Mouse (Mus musculus) spleen, adult 2 months (tissue): ENCODE data around the gene Mafb. TPM values are rescaled to one million over a fixed set of nuclear protein-coding genes. Genes with fewer than 3 reads are reported as not detected.

Source experiments
- DNase-seq, 2 experiments: peaks; one replicate each; pipeline versions ENCODE4 v3.0.0 to v3.0.0-alpha.2; 2012 to 2021; ENCODE audit warnings: low spot score in 2 of 2, low read depth in 1 of 2
- H3K27ac ChIP-seq: fragments of 200-500 bp; 2 replicates; pipeline ENCODE4 v1.5.1; 2012; ENCODE audit warnings: low read length, inconsistent platforms; ENCODE audit not compliant: insufficient read depth
- H3K27me3 ChIP-seq: fragments of 200-500 bp; 2 replicates; pipeline ENCODE4 v1.6.1; 2012; ENCODE audit warnings: mild to moderate bottlenecking, moderate library complexity, low read length, inconsistent platforms; ENCODE audit not compliant: control insufficient read depth, insufficient read depth
- H3K36me3 ChIP-seq: fragments of 200-500 bp; 2 replicates; pipeline ENCODE4 v1.6.1; 2012; ENCODE audit warnings: mild to moderate bottlenecking, low read length, inconsistent platforms; ENCODE audit not compliant: control insufficient read depth, insufficient read depth
- H3K4me1 ChIP-seq: fragments of 200-500 bp; 2 replicates; pipeline ENCODE4 v1.6.1; 2011; ENCODE audit warnings: inconsistent platforms; ENCODE audit not compliant: control insufficient read depth, insufficient read depth, insufficient read length
- H3K4me3 ChIP-seq: fragments of 200-500 bp; 2 replicates; pipeline ENCODE4 v1.5.1; 2011; ENCODE audit warnings: mild to moderate bottlenecking, inconsistent platforms; ENCODE audit not compliant: insufficient read depth, insufficient read length; ENCODE audit errors: extremely low read depth
- CTCF ChIP-seq: fragments of 200-500 bp; IDR thresholded peaks from 2 replicates; pipeline ENCODE4 v1.5.1; 2011; ENCODE audit warnings: mild to moderate bottlenecking, inconsistent platforms; ENCODE audit not compliant: insufficient read depth, insufficient read length, insufficient replicate concordance; ENCODE audit errors: extremely low read depth
- POLR2A ChIP-seq: fragments of 200-500 bp; IDR thresholded peaks from 2 replicates; pipeline ENCODE4 v1.6.1; 2011; ENCODE audit warnings: low read depth, low read length, inconsistent platforms
- WGBS: fragments of 180-500 bp; shearing (Covaris S2); methylation state at CpG from one replicate; pipeline ENCODE4 v1.1.7; 2018; 5-methylcytosine and 5-hydroxymethylcytosine counted together
- polyA plus RNA-seq: library from polyadenylated mRNA; depleted of rRNA; stranded (reverse); fragments of >200 nt; gene quantifications from 2 replicates; pipeline ENCODE4 v1.2.3, GENCODE M21; 2012

Mafb gene
- polyA plus RNA-seq, 1 experiment = 39.8 TPM

DNA sequence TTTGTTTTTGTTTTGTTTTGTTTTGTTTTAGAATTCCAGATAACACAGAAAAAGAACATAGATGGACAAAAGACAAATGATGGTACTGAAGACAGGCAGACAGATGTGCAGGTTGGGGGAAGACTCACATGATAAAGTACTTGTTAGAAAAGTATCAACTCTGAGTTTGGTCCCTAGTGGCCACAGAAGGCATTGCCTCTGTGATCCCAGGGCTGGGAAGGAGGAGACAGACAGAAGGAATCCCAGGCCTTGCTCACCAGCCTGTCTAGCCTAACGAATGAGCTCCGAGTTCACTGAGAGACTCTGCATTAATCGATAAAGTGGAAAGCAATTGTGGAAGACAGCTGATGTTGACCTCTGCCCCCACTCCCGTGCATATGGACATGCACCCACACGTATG, 10.7 kb downstream of the Mafb start:
- Histone ChIP-seq H3K4me3 (no peak overlapping the region), H3K4me1 (no peaks in the 10 kb centered on the region), H3K36me3 (no peaks in the 10 kb centered on the region), H3K27me3 (no peaks in the 10 kb centered on the region; the same call in 1 of the 2 replicates), H3K27ac (no peak overlapping the region)
- TF ChIP-seq POLR2A (no peak), CTCF (no peak)
- WGBS = 70% methylated on average over 5 of the region's 5 CpGs
- no peak for DNase-seq

DNA sequence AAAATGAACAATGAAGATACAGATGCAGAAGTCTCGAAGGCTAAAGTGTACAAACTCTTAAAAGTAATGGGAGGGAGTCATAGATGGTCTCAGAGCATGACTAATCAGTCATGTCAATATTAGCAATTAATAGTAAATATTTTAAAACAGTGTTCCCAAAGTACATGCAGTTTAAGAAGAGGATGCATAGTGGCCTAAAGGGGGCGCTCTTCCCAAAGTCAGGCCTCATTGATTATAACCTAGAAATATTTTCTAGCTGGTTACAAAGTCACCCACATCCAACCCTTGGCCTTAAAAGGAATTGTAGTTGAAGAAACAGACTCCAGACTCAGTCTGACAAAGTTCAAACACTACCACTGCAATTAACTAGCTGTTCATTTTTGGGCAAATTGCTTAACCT, 12.5 kb downstream of the Mafb start:
- TF ChIP-seq POLR2A (no peak), CTCF (no peak)
- Histone ChIP-seq H3K4me1 (no peaks in the 10 kb centered on the region), H3K36me3 (no peaks in the 10 kb centered on the region), H3K27ac (no peak overlapping the region), H3K27me3 (no peaks in the 10 kb centered on the region; the same call in 1 of the 2 replicates), H3K4me3 (no peak overlapping the region)
- WGBS = 72% methylated on average over 2 of the region's 2 CpGs
- DNase-seq = no peak

DNA sequence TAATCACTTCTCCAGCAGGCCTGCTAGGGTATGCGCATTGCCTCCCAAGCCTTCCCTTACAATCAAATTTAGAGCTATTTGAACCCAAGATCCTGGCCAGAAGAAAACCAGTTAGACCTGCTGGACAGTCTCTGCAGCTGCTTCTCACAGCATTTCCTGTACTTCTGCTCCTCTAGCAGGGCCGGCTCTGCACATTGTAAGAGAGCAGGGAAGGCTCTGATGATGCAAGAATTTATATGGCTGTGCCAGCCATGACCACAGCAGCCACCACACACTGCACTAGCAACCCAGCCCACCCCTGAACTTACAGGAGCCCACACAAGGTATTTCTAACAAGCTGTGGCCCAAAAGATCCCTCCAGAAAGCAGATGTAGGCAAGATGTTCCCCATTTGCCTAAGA, 13.3 kb downstream of the Mafb start:
- no peak for DNase-seq
- TF ChIP-seq CTCF (no peak), POLR2A (no peak)
- Histone ChIP-seq H3K4me3 (no peak overlapping the region), H3K4me1 (no peaks in the 10 kb centered on the region), H3K36me3 (no peaks in the 10 kb centered on the region), H3K27me3 (no peaks in the 10 kb centered on the region), H3K27ac (no peak overlapping the region)
- WGBS = 47% methylated on average over 2 of the region's 2 CpGs

DNA sequence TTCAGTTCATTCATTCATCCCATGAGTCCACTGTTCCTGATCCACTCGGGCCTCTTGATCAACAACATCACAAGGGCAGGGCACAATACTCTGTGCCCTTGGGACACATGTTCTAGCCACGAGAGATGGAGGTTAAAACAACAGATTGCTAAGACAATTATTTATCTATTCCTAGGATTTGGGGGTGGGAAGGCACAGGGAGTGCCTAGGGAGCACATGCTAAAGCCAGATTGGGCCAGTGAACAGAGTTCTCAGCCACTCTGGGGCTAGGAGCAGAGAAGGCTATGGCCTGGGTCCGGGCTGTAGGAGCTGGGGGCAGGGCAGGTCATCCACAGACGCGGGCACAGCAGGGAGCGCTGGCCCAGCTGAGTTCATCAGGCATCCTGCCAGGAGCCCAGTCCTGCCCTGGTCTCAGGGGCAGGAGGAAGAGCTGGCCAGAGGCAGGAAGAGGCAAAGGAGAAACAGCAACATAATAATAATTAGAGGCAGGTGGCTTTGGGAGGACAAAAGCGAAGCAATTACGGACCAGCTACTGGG, 15.8 kb downstream of the Mafb start:
- no peak for DNase-seq
- Histone ChIP-seq H3K27ac (no peak overlapping the region), H3K27me3 (no peaks in the 10 kb centered on the region), H3K4me3 (no peak overlapping the region), H3K36me3 (no peaks in the 10 kb centered on the region), H3K4me1 (no peaks in the 10 kb centered on the region)
- WGBS = 65% methylated on average over 8 of the region's 8 CpGs
- TF ChIP-seq POLR2A (no peak), CTCF (no peak)

DNA sequence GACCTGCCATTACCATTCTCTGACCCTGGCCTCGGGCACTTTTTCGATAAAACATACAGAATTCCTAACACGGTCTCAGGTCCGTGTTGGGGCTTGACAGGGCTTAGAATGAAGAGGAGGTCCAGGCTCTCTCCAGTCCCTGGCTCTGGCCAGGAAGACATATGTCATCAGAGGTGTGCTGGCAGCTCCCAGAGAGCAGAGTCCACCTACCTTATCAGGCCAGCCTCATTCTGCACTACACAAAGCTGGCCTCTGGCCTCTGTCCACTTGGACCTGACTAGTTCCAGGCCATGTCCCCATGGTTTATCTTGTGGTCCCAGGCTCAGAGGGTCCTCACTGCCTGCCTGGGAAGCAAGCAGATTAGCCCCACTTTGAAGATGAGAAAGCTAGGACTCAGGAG, 17.3 kb downstream of the Mafb start:
- WGBS = 83% methylated on average over 4 of the region's 4 CpGs
- H3K27ac ChIP-seq = no peak overlapping the region
- no peaks in the 10 kb centered on the region for H3K36me3 ChIP-seq
- no peak for DNase-seq
- H3K27me3 ChIP-seq = no peaks in the 10 kb centered on the region
- no peak overlapping the region for H3K4me3 ChIP-seq
- TF ChIP-seq CTCF (no peak), POLR2A (no peak)
- no peaks in the 10 kb centered on the region for H3K4me1 ChIP-seq

DNA sequence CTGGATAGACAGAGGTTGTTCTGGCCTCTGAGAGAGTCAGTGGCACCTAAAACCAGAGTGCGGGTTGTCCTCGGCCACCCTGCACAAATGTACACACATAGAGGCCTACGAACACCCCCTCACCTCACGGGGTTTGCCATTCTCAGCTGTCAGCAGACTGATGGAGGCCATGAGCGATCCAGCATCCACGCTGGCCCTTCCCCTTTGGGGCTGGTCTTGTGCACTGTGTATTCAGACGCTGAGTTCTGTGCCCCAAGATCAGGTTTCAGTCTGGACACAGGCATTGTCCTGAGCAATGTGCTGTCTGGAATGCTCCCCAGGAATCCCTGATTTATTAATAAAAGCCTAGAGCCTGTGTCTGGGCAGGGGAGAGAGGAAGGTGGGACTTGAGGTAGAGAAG, 18.1 kb downstream of the Mafb start:
- H3K4me3 ChIP-seq = no peak overlapping the region
- no peaks in the 10 kb centered on the region for H3K27me3 ChIP-seq
- WGBS = 92% methylated on average over 7 of the region's 7 CpGs
- no peaks in the 10 kb centered on the region for H3K4me1 ChIP-seq
- H3K27ac ChIP-seq = no peak overlapping the region
- H3K36me3 ChIP-seq = no peaks in the 10 kb centered on the region
- TF ChIP-seq POLR2A (no peak), CTCF (no peak)
- no peak for DNase-seq

DNA sequence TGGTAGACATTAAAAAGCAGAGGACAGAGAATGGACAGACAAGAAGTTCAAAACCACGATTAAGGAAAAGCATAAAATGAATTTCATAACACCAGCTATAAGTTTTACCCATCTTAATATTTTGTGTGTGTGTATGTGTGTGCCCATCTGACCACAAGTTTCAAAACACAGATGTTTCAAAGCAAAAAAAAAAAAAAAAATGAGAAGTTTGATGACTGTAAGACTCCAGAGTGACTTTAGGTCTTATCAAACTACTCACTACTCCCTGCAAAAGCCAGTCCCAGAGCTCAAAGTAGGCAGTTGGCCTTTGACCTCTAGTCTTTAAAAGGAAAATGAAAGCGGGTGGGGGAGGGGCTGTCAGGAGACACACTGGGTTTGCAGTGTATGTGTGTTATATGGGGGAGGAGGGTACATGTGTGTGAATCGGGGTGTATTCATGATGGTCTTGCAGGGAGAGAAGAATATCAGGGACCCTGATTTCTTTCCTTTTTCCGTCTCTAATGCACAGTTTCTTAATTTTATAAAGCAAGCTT, 18.7 kb downstream of the Mafb start:
- Histone ChIP-seq H3K27me3 (no peaks in the 10 kb centered on the region), H3K36me3 (no peaks in the 10 kb centered on the region), H3K4me1 (no peaks in the 10 kb centered on the region), H3K4me3 (no peak overlapping the region), H3K27ac (no peak overlapping the region)
- TF ChIP-seq POLR2A (no peak), CTCF (no peak)
- DNase-seq = no peak
- WGBS = 67% methylated on average over 4 of the region's 4 CpGs
